Mouse (Mus musculus): Measurements from ENCODE around the gene Rcc1.

DNA sequence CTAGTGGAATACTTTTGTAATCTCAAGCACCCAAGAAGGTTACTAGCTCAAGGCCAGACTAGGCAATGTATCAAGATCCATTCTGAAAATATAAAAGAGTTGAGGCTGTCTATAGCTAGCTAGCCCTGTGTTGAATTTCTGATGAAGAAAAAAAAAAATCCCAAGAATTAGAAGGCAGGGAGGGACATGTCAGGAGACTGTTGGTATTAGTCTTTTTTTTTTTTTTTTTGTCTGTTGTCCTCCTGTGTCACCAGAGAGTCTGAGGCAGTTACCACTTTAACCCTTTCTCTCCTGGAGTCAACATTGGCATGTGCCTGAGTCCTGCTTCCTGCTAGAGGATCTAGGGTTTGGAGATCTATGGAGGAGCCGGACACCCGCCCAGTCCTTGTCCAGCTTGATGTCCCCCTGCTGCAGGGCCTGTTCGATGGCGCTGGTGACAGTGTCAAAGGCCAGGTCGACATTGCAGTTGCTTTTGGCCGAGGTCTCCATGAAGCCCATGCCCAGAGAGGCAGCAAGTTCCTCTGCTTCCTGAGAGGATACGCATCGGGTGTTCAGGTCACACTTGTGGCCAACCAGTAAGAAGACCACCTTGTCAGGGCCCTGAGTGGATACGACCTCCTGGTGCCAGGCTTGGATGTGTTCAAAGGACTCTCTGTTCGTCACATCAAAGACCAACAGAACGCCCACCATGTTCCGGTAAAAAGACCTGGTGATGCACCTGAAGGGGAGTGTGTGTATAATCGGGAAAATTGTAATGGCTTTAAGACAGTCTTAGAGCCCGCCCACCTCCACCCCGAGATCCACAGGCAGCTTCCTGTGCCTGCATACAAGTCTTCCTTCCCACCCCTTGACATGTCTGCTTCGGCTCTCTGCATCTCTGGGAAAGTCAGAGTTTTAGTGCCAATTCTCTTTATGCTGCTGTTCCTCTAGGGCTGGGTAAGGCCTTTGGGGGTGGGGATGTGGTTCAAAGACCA lies 51.2 kb downstream of the Rcc1 start:
- TF ChIP-seq CTCF (IDR thresholded peaks at IDR 0.05; ENCODE audit: borderline replicate concordance, control insufficient read depth, extremely low read depth, insufficient read depth, low read length, poor library complexity), result no peak
- TF ChIP-seq POLR2A (IDR thresholded peaks at IDR 0.05; ENCODE audit: control insufficient read depth, extremely low read depth, insufficient read depth, low read length, poor library complexity), result no peak
